Mouse (Mus musculus) embryonic facial prominence, embryonic 13.5 days (tissue): ENCODE results near the gene Nop53. TPM values are rescaled to one million over a fixed set of nuclear protein-coding genes. Genes with fewer than 3 reads are reported as not detected.

Source experiments
- ATAC-seq: fragments of 200-750 bp; cut with Nextera tagmentation; 2 replicates; pipeline ENCODE4 v1.8.0; 2017; ENCODE audit warnings: low read depth; ENCODE audit not compliant: insufficient number of reproducible peaks, insufficient read depth, low FRiP score, low TSS enrichment
- H3K27ac ChIP-seq: fragments of 300-500 bp; sonication (generic); 2 replicates; pipeline ENCODE4 v1.5.1; 2015; ENCODE audit warnings: moderate library complexity, mild to moderate bottlenecking, inconsistent platforms
- H3K27me3 ChIP-seq: fragments of 300-500 bp; sonication (generic); 2 replicates; pipeline ENCODE4 v1.6.1; 2015; ENCODE audit warnings: mild to moderate bottlenecking, inconsistent platforms
- H3K36me3 ChIP-seq: fragments of 300-500 bp; sonication (generic); 2 replicates; pipeline ENCODE4 v1.6.1; 2015; ENCODE audit warnings: mild to moderate bottlenecking, inconsistent platforms
- H3K4me1 ChIP-seq: fragments of 300-500 bp; sonication (generic); 2 replicates; pipeline ENCODE4 v1.6.1; 2015; ENCODE audit warnings: inconsistent platforms
- H3K4me2 ChIP-seq: fragments of 300-500 bp; sonication (generic); 2 replicates; pipeline ENCODE4 v1.6.1; 2015; ENCODE audit warnings: moderate library complexity, mild to moderate bottlenecking, inconsistent platforms
- H3K4me3 ChIP-seq: fragments of 300-500 bp; sonication (generic); 2 replicates; pipeline ENCODE4 v1.5.1; 2015; ENCODE audit warnings: mild to moderate bottlenecking, inconsistent platforms
- H3K9ac ChIP-seq: fragments of 300-500 bp; sonication (generic); 2 replicates; pipeline ENCODE4 v1.6.1; 2015; ENCODE audit warnings: mild to moderate bottlenecking, inconsistent platforms
- H3K9me3 ChIP-seq: fragments of 300-500 bp; sonication (generic); 2 replicates; pipeline ENCODE4 v1.6.1; 2016; ENCODE audit warnings: inconsistent platforms
- WGBS: fragments of 180-500 bp; shearing (Covaris S2); methylation state at CpG from one replicate; pipeline ENCODE4 v1.1.7; 2015; ENCODE audit warnings: mixed read lengths; 5-methylcytosine and 5-hydroxymethylcytosine counted together
- polyA plus RNA-seq: library from polyadenylated mRNA; unstranded; fragments of >200 nt; fragmentation: Nextera tagmentation; extraction: Ambion mirVana; gene quantifications from 2 replicates; pipeline ENCODE4 v1.2.1, GENCODE M21; 2015

Gene Nop53
- polyA plus RNA-seq, 1 experiment from 2014 or later: 210 TPM

DNA sequence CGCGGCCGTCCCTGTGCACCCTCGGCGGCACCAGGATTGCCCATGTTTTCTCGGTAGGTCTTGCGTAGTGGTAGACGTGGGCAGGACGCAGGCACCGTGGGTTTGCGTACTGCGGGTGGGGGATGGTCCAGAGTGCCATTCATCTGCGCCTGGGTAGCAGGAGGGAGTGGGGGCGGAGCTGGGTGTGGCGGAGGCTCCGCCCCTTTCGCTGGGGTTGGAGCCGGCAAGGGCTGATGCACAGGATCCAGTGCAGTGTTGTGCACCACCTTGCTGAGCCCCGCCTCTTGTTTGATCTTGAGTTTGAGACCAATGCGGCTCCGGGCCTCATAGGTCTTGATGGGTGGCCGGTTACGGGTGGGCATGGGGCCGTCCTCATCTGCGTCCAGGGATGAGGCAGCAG, 26.4 kb upstream of the Nop53 start:
- Histone ChIP-seq H3K4me1 (no peaks in the 10 kb centered on the region), H3K9ac (no peak overlapping the region), H3K27me3 (no peaks in the 10 kb centered on the region), H3K27ac (no peak overlapping the region), H3K36me3 (peaks cover 69% of the 10 kb centered on the region), H3K4me3 (no peak overlapping the region), H3K4me2 (no peak overlapping the region), H3K9me3 (peaks cover 5% of the 10 kb centered on the region)
- ATAC-seq: no peak; the same call in 1 of the 2 replicates
- WGBS: 66% methylated on average over 25 of the region's 25 CpGs

DNA sequence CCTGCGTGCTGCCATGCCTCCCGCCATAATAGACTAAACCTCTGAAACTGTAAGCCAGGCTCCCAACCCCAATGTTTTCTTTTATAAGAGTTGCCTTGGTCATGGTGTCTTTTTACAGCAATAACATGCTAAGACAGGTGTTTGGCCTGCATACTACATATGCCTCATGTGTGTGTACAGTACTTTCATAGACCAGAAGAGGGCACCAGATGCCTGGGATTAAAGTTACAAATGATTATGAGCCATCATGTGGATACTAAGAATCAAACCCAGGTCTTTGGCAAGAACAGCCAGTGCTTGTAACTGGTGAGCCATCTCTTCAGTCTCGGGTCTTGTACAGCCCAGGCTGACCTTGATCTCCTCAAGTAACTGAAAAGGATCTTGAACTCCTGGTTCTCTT, 23.8 kb upstream of the Nop53 start:
- Histone ChIP-seq H3K4me3 (no peak overlapping the region), H3K9me3 (peaks cover 5% of the 10 kb centered on the region), H3K4me1 (peaks cover 16% of the 10 kb centered on the region; the same call in 1 of the 2 replicates), H3K9ac (no peak overlapping the region), H3K4me2 (no peak overlapping the region), H3K36me3 (peaks cover 50% of the 10 kb centered on the region), H3K27ac (no peak overlapping the region), H3K27me3 (no peaks in the 10 kb centered on the region)
- no peak for ATAC-seq
- WGBS: 85% methylated on average over 3 of the region's 3 CpGs

DNA sequence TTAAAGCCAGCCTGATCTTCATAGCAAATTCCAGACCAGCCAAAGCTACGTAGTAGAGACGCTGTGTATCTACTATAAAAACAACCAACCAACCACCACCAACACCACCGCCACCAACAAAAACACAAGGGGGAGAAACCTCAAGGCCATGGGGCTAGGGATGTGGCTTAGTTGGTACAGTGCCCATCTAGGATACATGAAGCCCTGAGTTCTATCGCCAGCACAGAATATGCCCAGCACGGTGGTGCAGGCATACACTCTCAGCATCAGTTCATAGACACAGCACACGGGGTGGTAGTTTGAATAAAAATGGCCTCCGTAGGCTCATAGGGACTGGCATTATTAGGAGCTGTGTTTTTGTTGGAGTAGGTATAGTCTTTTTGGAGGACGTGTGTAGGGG, 22.4 kb upstream of the Nop53 start:
- Histone ChIP-seq H3K9me3 (peaks cover 5% of the 10 kb centered on the region), H3K27ac (no peak overlapping the region), H3K4me1 (peaks cover 29% of the 10 kb centered on the region), H3K27me3 (no peaks in the 10 kb centered on the region), H3K4me2 (no peak overlapping the region), H3K4me3 (no peak overlapping the region), H3K36me3 (peaks cover 37% of the 10 kb centered on the region), H3K9ac (no peak overlapping the region)
- ATAC-seq: no peak
- 89% methylated on average over 8 of the region's 8 CpGs for WGBS

DNA sequence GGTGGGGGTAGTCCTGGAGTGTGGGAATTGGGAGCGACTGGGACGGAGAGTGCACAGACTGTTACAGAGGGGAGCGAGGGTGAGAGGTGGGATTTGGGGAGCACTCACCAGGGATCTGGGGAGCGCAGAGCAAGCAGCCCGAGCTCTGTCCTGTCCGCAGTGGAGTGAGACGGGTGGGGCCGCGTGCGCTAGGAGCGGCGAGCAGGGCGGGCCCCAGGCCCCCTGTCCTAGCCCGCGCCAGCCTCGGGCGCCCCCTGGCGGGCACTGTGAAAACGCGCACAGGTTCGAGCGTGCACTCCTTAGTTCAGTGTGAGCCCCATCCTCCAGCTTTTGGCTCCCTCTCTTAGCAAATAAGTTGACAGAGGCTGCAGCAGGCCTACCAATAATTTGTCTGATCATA, 21.4 kb upstream of the Nop53 start, which contains the start of gene Ehd2:
Ehd2 (minus strand) TSS at position 256 of the 400 bp plus-strand sequence.
- Histone ChIP-seq H3K4me3 (peak within 1 kb of the TSS; percentile 51), H3K4me2 (peak within 1 kb of the TSS; percentile 64), H3K27ac (no peak within 1 kb of the TSS), H3K9me3 (peaks cover 5% of the 10 kb centered on the region), H3K9ac (peak within 1 kb of the TSS; percentile 76), H3K4me1 (peaks cover 39% of the 10 kb centered on the region), H3K27me3 (no peaks in the 10 kb centered on the region), H3K36me3 (peaks cover 27% of the 10 kb centered on the region)
- ATAC-seq: peak; percentile 66
- under 1% methylated on average over 19 of the region's 22 CpGs for WGBS

DNA sequence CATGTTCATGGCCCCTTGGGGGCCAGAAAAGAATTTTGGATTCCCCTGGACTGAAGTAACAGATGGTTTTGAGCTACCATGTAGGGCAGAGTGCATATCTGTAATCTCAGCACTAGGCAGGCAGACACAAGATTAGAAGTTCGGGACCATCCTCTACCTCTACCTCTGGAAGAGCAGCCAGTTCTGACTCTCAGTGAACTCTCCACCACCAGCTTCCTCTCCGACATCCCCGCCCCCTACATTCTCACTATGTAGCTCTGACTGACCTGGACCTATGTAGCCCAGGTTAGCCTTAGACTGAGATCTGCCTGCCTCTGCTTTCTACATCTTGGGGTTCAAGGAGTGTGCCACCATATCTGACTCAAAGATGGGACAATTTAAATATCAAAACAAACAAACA, 20.6 kb upstream of the Nop53 start:
- Histone ChIP-seq H3K27ac (no peak overlapping the region), H3K4me2 (peak overlapping the region; percentile 64), H3K27me3 (no peaks in the 10 kb centered on the region), H3K9me3 (peaks cover 5% of the 10 kb centered on the region), H3K4me1 (peaks cover 47% of the 10 kb centered on the region), H3K36me3 (peaks cover 19% of the 10 kb centered on the region), H3K9ac (peak overlapping the region; percentile 76; the same call in 1 of the 2 replicates), H3K4me3 (peak overlapping the region; percentile 51)
- WGBS: 75% methylated on average over 3 of the region's 3 CpGs
- ATAC-seq: no peak

DNA sequence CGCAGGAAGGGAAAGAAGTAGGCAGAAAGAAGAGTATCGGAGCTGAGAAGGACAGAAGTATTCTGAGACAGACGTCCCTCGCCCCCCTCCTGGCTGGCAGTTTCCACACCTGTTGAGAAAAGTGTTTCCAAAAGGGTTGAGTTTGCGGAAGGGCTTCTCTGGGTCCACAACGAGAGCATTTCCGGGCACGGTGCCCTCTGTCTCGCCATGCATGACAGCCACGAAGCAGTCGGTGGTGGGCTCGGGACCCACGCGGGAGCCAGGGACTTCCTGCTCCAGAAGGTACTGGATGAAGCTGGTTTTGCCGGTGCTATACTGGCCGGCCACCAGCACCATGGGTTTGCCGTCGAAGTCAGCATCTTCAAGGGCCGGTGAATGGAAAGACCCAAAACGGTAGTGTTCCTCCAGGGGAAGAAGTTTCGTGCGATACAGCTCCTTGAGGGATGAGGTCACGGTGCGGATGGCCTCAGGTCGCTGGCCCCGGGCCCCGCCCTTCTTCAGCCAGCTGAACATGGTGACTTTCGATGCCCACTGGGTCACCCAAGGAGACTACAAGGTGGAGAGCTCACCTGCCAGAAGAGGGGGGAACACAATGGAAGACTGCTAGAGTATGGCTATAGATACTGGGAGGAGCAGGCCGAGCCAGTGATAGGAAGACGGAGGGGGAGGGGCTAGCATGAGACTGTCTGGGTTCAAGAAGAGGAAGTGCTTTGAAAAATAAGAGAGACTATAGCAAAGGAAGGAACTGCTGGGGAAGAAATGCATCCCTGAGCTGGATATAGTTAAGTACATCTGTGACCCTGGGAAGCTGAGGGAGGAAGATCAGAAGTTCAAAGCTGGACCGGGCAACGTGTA, 18.2 kb upstream of the Nop53 start:
- no peaks in the 10 kb centered on the region for H3K9me3 ChIP-seq
- H3K4me1 ChIP-seq: peaks cover 57% of the 10 kb centered on the region
- ATAC-seq: no peak
- peak overlapping the region; percentile 49 for H3K4me2 ChIP-seq
- 83% methylated on average over 32 of the region's 32 CpGs for WGBS
- peaks cover 9% of the 10 kb centered on the region for H3K36me3 ChIP-seq
- no peak overlapping the region for H3K9ac ChIP-seq
- H3K27ac ChIP-seq: peak overlapping the region; percentile 98
- no peak overlapping the region for H3K4me3 ChIP-seq
- H3K27me3 ChIP-seq: no peaks in the 10 kb centered on the region

DNA sequence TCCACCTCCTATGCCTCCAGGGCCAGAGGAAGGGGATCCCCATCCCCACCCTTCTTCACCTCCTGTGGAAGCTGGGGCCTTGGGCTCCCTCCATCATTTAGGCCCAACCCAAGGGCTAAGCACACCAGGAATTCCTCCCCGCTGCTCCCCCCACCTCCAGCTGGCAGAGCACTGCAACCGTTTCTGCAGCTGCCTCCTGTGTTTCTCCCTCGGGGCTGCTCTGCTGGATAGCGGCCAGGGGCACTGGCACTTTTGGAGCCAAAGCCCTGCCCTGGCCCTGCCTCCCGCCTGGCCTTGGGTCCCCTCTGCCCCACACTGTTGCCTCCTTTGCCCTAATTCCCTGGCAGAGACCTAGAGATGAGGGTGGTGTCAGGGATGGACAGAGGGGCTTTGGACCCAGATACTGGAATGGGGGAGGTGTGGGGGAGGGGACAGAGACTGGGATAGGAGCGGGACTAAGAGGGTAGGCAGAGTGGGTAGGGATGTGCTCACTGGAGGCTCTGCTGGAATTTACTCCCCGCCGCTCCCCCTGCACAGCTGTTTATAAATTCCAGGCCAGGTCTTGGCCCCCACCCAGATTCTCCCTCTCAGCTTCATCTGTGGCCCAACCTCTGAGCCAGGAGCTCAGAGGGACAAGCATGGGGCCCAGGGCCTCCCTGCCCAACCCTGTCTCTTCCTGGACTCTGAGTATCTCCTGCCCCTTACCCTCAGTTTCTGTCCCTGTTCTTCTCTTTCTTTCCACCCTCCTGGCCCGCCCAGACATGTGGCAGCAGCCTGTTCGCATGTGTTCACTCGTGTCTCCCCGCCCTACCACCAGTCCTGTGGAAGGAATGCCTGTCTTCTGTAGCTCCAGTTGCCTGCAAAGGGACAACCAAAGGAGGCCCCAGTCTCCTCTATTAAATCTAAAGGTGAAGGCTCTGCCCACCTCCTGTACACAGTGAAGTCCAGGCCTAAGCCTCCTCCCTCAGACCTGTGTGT, 16.7 kb upstream of the Nop53 start:
- H3K27me3 ChIP-seq: no peaks in the 10 kb centered on the region
- peak; percentile 76 for ATAC-seq
- H3K9ac ChIP-seq: peak overlapping the region; percentile 54
- H3K9me3 ChIP-seq: no peaks in the 10 kb centered on the region
- peaks cover 23% of the 10 kb centered on the region for H3K36me3 ChIP-seq
- WGBS: 8% methylated on average over 12 of the region's 12 CpGs
- peak overlapping the region; percentile 14 for H3K4me3 ChIP-seq
- peak overlapping the region; percentile 98 for H3K27ac ChIP-seq
- peak overlapping the region; percentile 49 for H3K4me2 ChIP-seq
- H3K4me1 ChIP-seq: peaks cover 57% of the 10 kb centered on the region

DNA sequence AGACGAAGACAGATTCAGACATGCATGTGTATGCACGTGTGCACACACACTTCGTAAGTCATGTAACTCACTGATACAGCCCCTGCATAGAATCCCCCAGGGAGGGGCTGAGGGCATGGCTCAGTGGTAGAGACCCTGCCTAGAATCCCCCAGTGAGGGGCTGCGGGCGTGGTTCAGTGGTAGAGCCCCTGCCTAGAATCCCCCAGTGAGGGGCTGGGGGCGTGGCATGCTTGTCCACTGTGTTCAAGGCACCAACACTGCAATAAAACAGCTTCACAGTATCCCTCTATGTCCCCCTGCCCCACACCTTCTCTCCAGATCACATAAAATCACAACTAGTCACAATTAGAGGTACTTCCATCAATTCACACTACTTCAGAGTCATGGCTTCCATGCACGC, 15.9 kb upstream of the Nop53 start:
- Histone ChIP-seq H3K4me2 (peak overlapping the region; percentile 49), H3K27ac (peak overlapping the region; percentile 98), H3K27me3 (no peaks in the 10 kb centered on the region), H3K4me3 (no peak overlapping the region), H3K4me1 (peaks cover 56% of the 10 kb centered on the region), H3K9me3 (no peaks in the 10 kb centered on the region), H3K36me3 (peaks cover 31% of the 10 kb centered on the region), H3K9ac (peak overlapping the region; percentile 54; the same call in 1 of the 2 replicates)
- ATAC-seq: no peak
- WGBS: 77% methylated on average over 7 of the region's 7 CpGs

DNA sequence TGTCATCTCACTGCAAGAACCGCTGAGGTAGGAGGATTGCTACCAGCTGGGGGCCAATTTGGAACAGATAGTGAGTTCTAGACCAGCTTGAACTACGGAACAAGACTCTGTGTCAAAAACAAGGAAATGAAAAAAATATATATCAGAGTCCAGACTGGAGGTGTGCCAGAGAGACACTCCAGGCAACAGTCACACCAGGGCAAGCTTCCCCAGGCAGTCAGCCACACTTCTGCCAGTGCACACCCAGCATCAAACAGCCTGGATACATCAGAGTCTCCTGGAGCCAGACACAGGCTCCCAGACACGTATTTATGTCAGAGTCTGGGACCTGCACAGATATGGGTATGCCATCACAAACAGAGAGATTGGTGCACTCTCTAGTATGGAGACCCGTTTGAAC, 15.4 kb upstream of the Nop53 start:
- H3K4me2 ChIP-seq: no peak overlapping the region
- H3K27ac ChIP-seq: peak overlapping the region; percentile 98; the same call in 1 of the 2 replicates
- ATAC-seq: no peak
- no peak overlapping the region for H3K9ac ChIP-seq
- H3K4me1 ChIP-seq: peaks cover 54% of the 10 kb centered on the region
- peaks cover 36% of the 10 kb centered on the region for H3K36me3 ChIP-seq
- WGBS: 50% methylated on average over 4 of the region's 4 CpGs
- no peaks in the 10 kb centered on the region for H3K9me3 ChIP-seq
- no peak overlapping the region for H3K4me3 ChIP-seq
- peaks cover 2% of the 10 kb centered on the region; the same call in 1 of the 2 replicates for H3K27me3 ChIP-seq

DNA sequence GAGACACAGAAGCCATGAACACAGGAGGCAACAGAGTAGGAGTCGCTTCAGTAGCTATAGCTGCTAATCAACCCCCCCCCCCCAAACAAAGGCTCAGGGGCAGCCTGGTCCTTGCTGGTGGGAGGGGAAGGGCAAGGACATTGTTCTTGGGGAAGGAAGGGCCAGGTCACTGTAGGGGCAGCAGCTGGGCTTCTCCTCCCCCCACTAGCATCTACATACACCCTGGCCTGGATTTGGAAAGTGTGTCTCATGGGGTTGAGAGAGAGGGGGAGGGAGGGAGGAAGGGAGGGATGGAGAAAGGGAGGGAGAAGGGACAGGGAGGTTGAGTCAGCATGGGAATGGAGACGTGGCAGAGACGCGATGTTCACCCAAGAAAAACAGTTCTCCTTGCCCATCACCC, 14.8 kb upstream of the Nop53 start:
- no peak for ATAC-seq
- Histone ChIP-seq H3K9ac (no peak overlapping the region), H3K36me3 (peaks cover 41% of the 10 kb centered on the region), H3K4me3 (no peak overlapping the region), H3K4me1 (peaks cover 54% of the 10 kb centered on the region), H3K27me3 (peaks cover 6% of the 10 kb centered on the region), H3K4me2 (no peak overlapping the region), H3K27ac (no peak overlapping the region), H3K9me3 (no peaks in the 10 kb centered on the region)
- WGBS: 45% methylated on average over 4 of the region's 4 CpGs

DNA sequence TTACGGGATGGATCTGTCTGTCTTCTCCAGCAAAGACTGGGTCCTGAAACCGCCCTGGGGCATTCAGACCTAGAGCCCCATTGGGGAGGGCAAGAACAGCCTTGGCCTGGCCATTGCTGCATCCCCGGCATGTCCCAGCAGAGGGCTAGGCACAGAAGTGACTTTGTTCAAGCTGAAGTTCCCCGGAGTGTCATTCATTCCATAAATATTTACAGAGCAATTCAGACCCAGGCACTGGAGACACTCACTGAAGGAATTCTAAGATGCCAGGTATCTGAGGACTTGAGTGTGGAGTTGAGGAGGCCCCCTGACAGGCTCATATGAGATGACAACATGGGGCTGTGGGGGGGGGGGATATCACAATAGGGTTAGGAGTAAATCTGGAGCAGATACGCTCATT, 10.3 kb upstream of the Nop53 start:
- peaks cover 26% of the 10 kb centered on the region for H3K4me1 ChIP-seq
- H3K9me3 ChIP-seq: no peaks in the 10 kb centered on the region
- H3K9ac ChIP-seq: no peak overlapping the region
- no peak overlapping the region for H3K4me3 ChIP-seq
- no peak for ATAC-seq
- peaks cover 6% of the 10 kb centered on the region for H3K27me3 ChIP-seq
- H3K27ac ChIP-seq: no peak overlapping the region
- H3K36me3 ChIP-seq: peaks cover 82% of the 10 kb centered on the region
- no peak overlapping the region; the same call in 1 of the 2 replicates for H3K4me2 ChIP-seq
- 69% methylated on average over 5 of the region's 5 CpGs for WGBS
